In the genomic region with DNA sequence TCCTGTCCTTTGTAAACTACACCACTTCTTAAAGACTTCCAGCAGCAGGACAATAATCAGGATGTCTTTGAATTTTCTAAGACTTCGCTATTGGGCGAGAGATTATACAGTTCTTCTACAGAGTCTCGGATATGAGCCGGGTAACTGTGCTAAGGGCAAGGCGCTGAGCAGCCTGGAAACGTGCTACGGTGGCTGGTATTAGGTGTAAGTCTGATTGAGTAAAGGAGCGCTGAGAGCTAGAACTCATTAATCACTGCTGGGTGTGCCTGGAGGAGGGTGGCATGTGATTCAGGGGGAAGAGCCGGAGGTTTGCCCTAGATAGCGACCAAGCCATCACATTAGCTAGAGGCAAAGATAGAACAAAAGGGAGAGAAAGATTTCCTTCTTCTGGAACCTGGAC, we compare ENCODE assay signal across 24 mouse cellular contexts.
"Had no signal": no experiment of that assay in that cellular context is flagged by ENCODE, and none has a peak within 500 bp of the region (broad histone marks: within the 10 kb centered on the region; RNA-seq: fewer than 3 reads in every experiment).

No protein-coding gene starts in this region.

- H3K4me3 ChIP-seq: forebrain, embryonic 15.5 days; gastrocnemius, adult 2 months; heart, adult 2 months; heart, embryonic 13.5 days; heart, embryonic 15.5 days; hindbrain, embryonic 13.5 days; hindbrain, embryonic 15.5 days; limb, embryonic 13.5 days; limb, embryonic 15.5 days; liver, embryonic 12.5 days had no signal

- DNase-seq: gastrocnemius, adult 2 months; gastrocnemius, postnatal 10 days; gastrocnemius, postnatal 25 days; heart, adult 2 months; heart, postnatal 14 days; heart, postnatal 36 days; kidney, adult 2 months; kidney, adult 9 months; kidney, postnatal 10 days; layer of hippocampus, adult 9-11 months; layer of hippocampus, postnatal 36 days; left cerebral cortex, postnatal 4 days had no signal

- H3K9me3 ChIP-seq: forebrain, embryonic 15.5 days; heart, embryonic 13.5 days; heart, embryonic 15.5 days; hindbrain, embryonic 13.5 days; hindbrain, embryonic 15.5 days; limb, embryonic 13.5 days; limb, embryonic 15.5 days; liver, embryonic 12.5 days had no signal

- H3K36me3 ChIP-seq: forebrain, embryonic 15.5 days; heart, embryonic 13.5 days; heart, embryonic 15.5 days; hindbrain, embryonic 13.5 days; hindbrain, embryonic 15.5 days; limb, embryonic 13.5 days; limb, embryonic 15.5 days; liver, embryonic 12.5 days had no signal

- H3K27ac ChIP-seq: forebrain, embryonic 15.5 days; gastrocnemius, adult 2 months; heart, adult 2 months; heart, embryonic 13.5 days; heart, embryonic 15.5 days; hindbrain, embryonic 13.5 days; hindbrain, embryonic 15.5 days; hindbrain, postnatal 0 days; limb, embryonic 13.5 days; limb, embryonic 15.5 days; liver, embryonic 12.5 days; liver, embryonic 14.5 days had no signal

- ATAC-seq: forebrain, embryonic 15.5 days; hindbrain, postnatal 0 days; intestine, embryonic 16.5 days; liver, embryonic 12.5 days had no signal

- H3K4me1 ChIP-seq: forebrain, embryonic 15.5 days; heart, embryonic 13.5 days; heart, embryonic 15.5 days; hindbrain, embryonic 13.5 days; hindbrain, embryonic 15.5 days; limb, embryonic 13.5 days; limb, embryonic 15.5 days; liver, embryonic 12.5 days had no signal

- H3K9ac ChIP-seq: forebrain, embryonic 15.5 days; heart, embryonic 13.5 days; heart, embryonic 15.5 days; hindbrain, embryonic 13.5 days; hindbrain, embryonic 15.5 days; limb, embryonic 13.5 days; limb, embryonic 15.5 days; liver, embryonic 12.5 days; liver, embryonic 14.5 days had no signal

- H3K27me3 ChIP-seq: forebrain, embryonic 15.5 days; heart, embryonic 13.5 days; heart, embryonic 15.5 days; hindbrain, embryonic 13.5 days; hindbrain, embryonic 15.5 days; limb, embryonic 13.5 days; limb, embryonic 15.5 days; liver, embryonic 12.5 days had no signal

- H3K4me2 ChIP-seq: forebrain, embryonic 15.5 days; heart, embryonic 11.5 days; heart, embryonic 13.5 days; heart, embryonic 15.5 days; hindbrain, embryonic 13.5 days; hindbrain, embryonic 15.5 days; limb, embryonic 13.5 days; limb, embryonic 15.5 days; liver, embryonic 12.5 days had no signal
